Mouse (Mus musculus) embryonic facial prominence, embryonic 15.5 days (tissue): ENCODE data around the gene Ulk3. TPM values are rescaled to one million over a fixed set of nuclear protein-coding genes. Genes with fewer than 3 reads are reported as not detected.
A peak's percentile ranks its signal among the peaks of the same experiment; 100 is the strongest.

Source experiments
- ATAC-seq: fragments of 200-750 bp; cut with Nextera tagmentation; 2 replicates; pipeline ENCODE4 v1.8.0; 2017; ENCODE audit warnings: low read depth, moderate TSS enrichment; ENCODE audit not compliant: insufficient number of reproducible peaks, low FRiP score, low TSS enrichment
- H3K27ac ChIP-seq: fragments of 300-500 bp; sonication (generic); replicated peaks from 2 replicates; pipeline ENCODE4 v1.5.1; 2015; ENCODE audit warnings: mild to moderate bottlenecking, inconsistent platforms
- H3K27me3 ChIP-seq: fragments of 300-500 bp; sonication (generic); 2 replicates; pipeline ENCODE4 v1.6.1; 2015; ENCODE audit warnings: inconsistent platforms
- H3K36me3 ChIP-seq: fragments of 300-500 bp; sonication (generic); 2 replicates; pipeline ENCODE4 v1.6.1; 2015; ENCODE audit warnings: mild to moderate bottlenecking, inconsistent platforms
- H3K4me1 ChIP-seq: fragments of 300-500 bp; sonication (generic); 2 replicates; pipeline ENCODE4 v1.6.1; 2015; ENCODE audit warnings: inconsistent platforms
- H3K4me2 ChIP-seq: fragments of 300-500 bp; sonication (generic); replicated peaks from 2 replicates; pipeline ENCODE4 v1.6.1; 2015; ENCODE audit warnings: mild to moderate bottlenecking, inconsistent platforms
- H3K4me3 ChIP-seq: fragments of 300-500 bp; sonication (generic); replicated peaks from 2 replicates; pipeline ENCODE4 v1.5.1; 2015; ENCODE audit warnings: mild to moderate bottlenecking, inconsistent platforms
- H3K9ac ChIP-seq: fragments of 300-500 bp; sonication (generic); 2 replicates; pipeline ENCODE4 v1.6.1; 2015; ENCODE audit warnings: inconsistent platforms
- H3K9me3 ChIP-seq: fragments of 300-500 bp; sonication (generic); replicated peaks from 2 replicates; pipeline ENCODE4 v1.6.1; 2016; ENCODE audit warnings: inconsistent platforms
- WGBS: fragments of 180-500 bp; shearing (Covaris S2); methylation state at CpG from one replicate; pipeline ENCODE4 v1.1.7; 2015; 5-methylcytosine and 5-hydroxymethylcytosine counted together
- polyA plus RNA-seq: library from polyadenylated mRNA; unstranded; fragments of >200 nt; fragmentation: Nextera tagmentation; extraction: Ambion mirVana; gene quantifications from 2 replicates; pipeline ENCODE4 v1.2.1, GENCODE M21; 2015

Ulk3 gene
- polyA plus RNA-seq, 1 experiment from 2014 or later, result 28.5 TPM

GRCm38 (mm10) chr9:57637741-57638322 is 48.6 kb downstream of the Ulk3 start:
- Histone ChIP-seq H3K9ac (no peak overlapping the region), H3K4me2 (peak overlapping the region; percentile 29), H3K27ac (peak overlapping the region; percentile 92), H3K9me3 (no peaks in the 10 kb centered on the region), H3K4me3 (0 out of 2 replicates have a peak overlapping the region, but pooled peaks have one; percentile 0), H3K36me3 (0 out of 2 replicates have a peak, but pooled peaks cover 8% of the 10 kb centered on the region), H3K4me1 (peaks cover 75% of the 10 kb centered on the region), H3K27me3 (no peaks in the 10 kb centered on the region)
- WGBS, result 22% methylated on average over 6 of the region's 6 CpGs
- ATAC-seq, result 0 out of 2 replicates have a peak, but pooled peaks have one; percentile 16

DNA sequence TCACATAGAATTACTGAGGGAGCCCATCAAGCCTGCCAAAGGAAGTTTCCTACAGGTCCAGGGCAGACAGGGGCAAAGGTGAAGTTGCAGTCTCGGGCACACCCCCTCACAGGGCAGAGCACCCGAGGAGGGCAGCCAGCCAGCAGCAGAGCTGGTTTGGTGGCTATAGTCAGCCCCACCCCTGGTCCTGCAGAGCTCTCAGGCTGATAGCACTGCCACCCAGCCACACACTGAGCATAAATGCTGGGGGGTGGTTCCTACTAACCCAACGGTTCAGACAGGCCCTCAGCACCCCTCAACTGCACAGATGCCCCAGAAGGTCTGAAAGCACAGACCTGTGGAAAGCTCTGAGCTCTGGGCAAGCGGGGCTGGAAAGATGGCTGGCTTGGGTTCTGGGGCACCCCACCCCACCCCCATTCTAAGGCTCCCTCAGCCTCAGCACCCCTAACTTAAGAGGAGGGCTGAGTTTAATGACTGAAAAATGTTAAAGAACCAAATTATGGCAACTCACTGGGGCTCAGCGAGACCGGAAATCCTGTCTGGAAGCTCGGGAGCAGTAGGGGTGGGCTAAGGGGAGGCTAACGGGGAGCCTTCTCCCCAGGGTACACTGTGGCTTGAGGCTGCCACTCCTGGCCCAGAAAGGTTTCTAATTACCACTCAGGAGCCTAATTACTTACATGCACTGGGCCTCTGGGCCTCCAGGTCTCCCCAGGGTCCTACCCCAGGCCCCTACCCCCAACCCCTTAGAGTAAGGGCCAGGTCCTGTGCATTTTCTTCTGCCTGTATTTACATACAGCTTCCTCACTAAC is 49.6 kb downstream of the Ulk3 start:
- 0 out of 2 replicates have a peak, but pooled peaks cover 8% of the 10 kb centered on the region for H3K36me3 ChIP-seq
- no peaks in the 10 kb centered on the region for H3K9me3 ChIP-seq
- no peak overlapping the region; the same call in 1 of the 2 replicates for H3K9ac ChIP-seq
- 0 out of 2 replicates have a peak, but pooled peaks have one; percentile 11 for ATAC-seq
- peaks cover 77% of the 10 kb centered on the region for H3K4me1 ChIP-seq
- H3K27ac ChIP-seq, result peak overlapping the region; percentile 92
- WGBS, result 17% methylated on average over 8 of the region's 8 CpGs
- H3K27me3 ChIP-seq, result no peaks in the 10 kb centered on the region
- peak overlapping the region; percentile 29 for H3K4me2 ChIP-seq
- H3K4me3 ChIP-seq, result no peak overlapping the region

- 45% methylated on average over 5 of the region's 5 CpGs for WGBS
- H3K4me1 ChIP-seq, result peaks cover 77% of the 10 kb centered on the region
- H3K27me3 ChIP-seq, result no peaks in the 10 kb centered on the region
- peak overlapping the region; percentile 47 for H3K4me2 ChIP-seq
- H3K9me3 ChIP-seq, result no peaks in the 10 kb centered on the region
- 0 out of 2 replicates have a peak, but pooled peaks cover 8% of the 10 kb centered on the region for H3K36me3 ChIP-seq
- no peak for ATAC-seq
- H3K27ac ChIP-seq, result peak overlapping the region; percentile 92
- H3K9ac ChIP-seq, result no peak overlapping the region
- peak overlapping the region; percentile 24 for H3K4me3 ChIP-seq
Measured at GRCm38 (mm10) chr9:57639661-57640328, 50.5 kb downstream of the Ulk3 start.

DNA sequence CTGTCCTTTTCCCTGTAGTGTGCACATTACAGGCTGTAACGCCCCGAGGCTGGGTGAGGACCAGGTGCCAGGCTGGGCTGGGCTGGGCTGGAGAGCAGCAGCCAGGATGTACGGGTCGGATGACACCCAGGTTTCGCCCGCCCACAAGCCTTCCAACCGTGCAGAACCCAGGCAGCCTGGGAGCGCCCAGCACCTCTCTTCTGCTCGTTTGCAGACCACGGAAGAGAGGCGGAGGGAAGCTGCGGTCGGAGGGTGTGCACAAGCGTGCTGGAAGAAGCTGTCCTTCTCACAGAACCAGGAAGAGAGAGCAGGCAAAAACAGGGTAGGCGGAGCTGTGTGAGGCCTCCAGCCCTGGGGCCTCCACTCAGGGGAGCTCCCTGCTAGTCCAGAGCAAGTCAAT is 51.1 kb downstream of the Ulk3 start:
- Histone ChIP-seq H3K9me3 (no peaks in the 10 kb centered on the region), H3K27me3 (no peaks in the 10 kb centered on the region), H3K9ac (no peak overlapping the region), H3K4me1 (peaks cover 77% of the 10 kb centered on the region), H3K4me3 (peak overlapping the region; percentile 24), H3K36me3 (0 out of 2 replicates have a peak, but pooled peaks cover 8% of the 10 kb centered on the region), H3K27ac (peak overlapping the region; percentile 92), H3K4me2 (peak overlapping the region; percentile 47)
- WGBS, result 5% methylated on average over 15 of the region's 15 CpGs
- ATAC-seq, result peak; percentile 61

DNA sequence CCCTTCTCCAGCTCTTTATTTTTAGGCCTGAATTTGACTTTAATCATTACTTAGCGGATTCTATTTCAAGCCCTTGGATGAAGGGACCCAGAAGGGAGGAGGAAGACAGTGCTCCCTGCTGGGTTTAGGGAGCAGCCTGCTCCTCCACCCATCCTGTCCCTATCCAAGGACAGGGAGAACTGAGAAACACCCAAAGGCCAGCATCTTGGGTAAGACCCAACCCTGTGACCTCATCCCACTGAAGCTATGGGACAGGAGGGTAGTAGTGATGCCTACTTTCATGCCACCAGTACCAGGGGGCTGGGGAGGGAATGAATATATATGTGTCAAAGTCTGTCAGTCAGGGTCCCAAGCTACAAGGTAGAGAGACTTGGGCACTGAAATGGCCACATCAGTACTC is 51.8 kb downstream of the Ulk3 start:
- 69% methylated on average over 1 of the region's 1 CpGs for WGBS
- no peak for ATAC-seq
- Histone ChIP-seq H3K9me3 (no peaks in the 10 kb centered on the region), H3K9ac (0 out of 2 replicates have a peak overlapping the region, but pooled peaks have one; percentile 6), H3K4me1 (peaks cover 80% of the 10 kb centered on the region), H3K4me3 (no peak overlapping the region), H3K27ac (peak overlapping the region; percentile 92), H3K36me3 (0 out of 2 replicates have a peak, but pooled peaks cover 8% of the 10 kb centered on the region), H3K4me2 (peak overlapping the region; percentile 47), H3K27me3 (no peaks in the 10 kb centered on the region)

GRCm38 (mm10) chr9:57641775-57642550 is 52.7 kb downstream of the Ulk3 start:
- ATAC-seq, result no peak
- Histone ChIP-seq H3K27me3 (no peaks in the 10 kb centered on the region), H3K4me2 (no peak overlapping the region; the same call in 1 of the 2 replicates), H3K36me3 (0 out of 2 replicates have a peak, but pooled peaks cover 8% of the 10 kb centered on the region), H3K4me3 (no peak overlapping the region), H3K27ac (peak overlapping the region; percentile 92), H3K4me1 (peaks cover 83% of the 10 kb centered on the region), H3K9ac (no peak overlapping the region), H3K9me3 (no peaks in the 10 kb centered on the region)
- WGBS, result 76% methylated on average over 13 of the region's 13 CpGs

DNA sequence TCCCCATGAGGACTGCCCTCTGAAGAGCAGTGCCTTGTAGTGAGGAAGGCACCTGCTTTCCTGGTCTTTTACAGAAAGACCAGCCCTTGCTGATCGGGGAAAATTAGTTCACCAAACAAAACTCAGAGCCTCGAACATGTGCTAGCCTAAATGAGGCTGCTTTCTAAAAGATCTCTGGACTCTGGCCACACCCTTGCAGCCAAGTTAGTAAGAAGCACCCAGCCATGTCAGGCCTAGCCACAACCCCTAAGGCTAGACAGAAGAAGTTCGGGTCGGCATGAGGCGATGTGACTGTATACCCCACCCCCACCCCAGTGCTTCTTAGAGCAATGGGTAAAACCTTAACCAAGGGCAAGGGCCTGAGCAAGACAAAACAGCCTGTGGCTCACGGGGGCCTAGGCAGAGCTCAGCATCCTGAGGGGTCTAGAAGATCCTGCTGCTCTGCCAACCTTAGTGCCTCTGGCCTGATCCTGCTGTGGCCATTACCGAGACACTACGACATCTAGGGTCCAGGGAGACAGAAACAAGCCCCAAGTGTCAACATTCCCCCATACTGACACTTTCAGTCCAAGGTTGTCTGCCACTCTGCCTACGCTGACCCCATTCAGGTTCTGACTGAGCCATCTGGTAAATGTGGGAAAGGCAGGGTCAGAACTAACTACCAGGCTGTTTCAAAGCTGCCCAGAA is 54.1 kb downstream of the Ulk3 start:
- H3K4me2 ChIP-seq, result peak overlapping the region; percentile 64
- peak overlapping the region; percentile 21; the same call in 1 of the 2 replicates for H3K9ac ChIP-seq
- no peak overlapping the region; the same call in 1 of the 2 replicates for H3K27ac ChIP-seq
- peaks cover 71% of the 10 kb centered on the region for H3K4me1 ChIP-seq
- 0 out of 2 replicates have a peak, but pooled peaks cover 5% of the 10 kb centered on the region for H3K36me3 ChIP-seq
- ATAC-seq, result no peak
- no peaks in the 10 kb centered on the region for H3K27me3 ChIP-seq
- H3K4me3 ChIP-seq, result peak overlapping the region; percentile 89
- no peaks in the 10 kb centered on the region for H3K9me3 ChIP-seq
- WGBS, result 52% methylated on average over 9 of the region's 9 CpGs

GRCm38 (mm10) chr9:57643856-57644180 is 54.6 kb downstream of the Ulk3 start:
- Histone ChIP-seq H3K27me3 (no peaks in the 10 kb centered on the region), H3K9me3 (no peaks in the 10 kb centered on the region), H3K27ac (no peak overlapping the region; the same call in 1 of the 2 replicates), H3K4me2 (peak overlapping the region; percentile 64), H3K36me3 (0 out of 2 replicates have a peak, but pooled peaks cover 5% of the 10 kb centered on the region), H3K9ac (peak overlapping the region; percentile 21; the same call in 1 of the 2 replicates), H3K4me1 (peaks cover 66% of the 10 kb centered on the region), H3K4me3 (peak overlapping the region; percentile 89)
- no peak for ATAC-seq
- WGBS, result 36% methylated on average over 7 of the region's 7 CpGs

- peaks cover 59% of the 10 kb centered on the region for H3K4me1 ChIP-seq
- H3K9me3 ChIP-seq, result no peaks in the 10 kb centered on the region
- H3K9ac ChIP-seq, result peak overlapping the region; percentile 100
- H3K4me2 ChIP-seq, result peak overlapping the region; percentile 64
- 0 out of 2 replicates have a peak, but pooled peaks cover 5% of the 10 kb centered on the region for H3K36me3 ChIP-seq
- under 1% methylated on average over 18 of the region's 18 CpGs for WGBS
- H3K27ac ChIP-seq, result peak overlapping the region; percentile 94
- no peaks in the 10 kb centered on the region for H3K27me3 ChIP-seq
- H3K4me3 ChIP-seq, result peak overlapping the region; percentile 89
- no peak for ATAC-seq
Measured at GRCm38 (mm10) chr9:57644442-57644943, 55.2 kb downstream of the Ulk3 start.
